Mouse (Mus musculus) CH12.LX (cell line): ENCODE measurements at regions not wholly inside any gene's neighbourhood (a gene's known extent, or its start where the extent isn't known, plus 50 kb on each side); places are given as distances from the start of the nearest gene placed in this dataset.

Experiments
- DNase-seq: peaks from one replicate; pipeline ENCODE4 v3.0.0-alpha.2; 2013; ENCODE audit errors: extremely low read depth
- H3K27ac ChIP-seq: 2 replicates; pipeline ENCODE4 v1.5.1; 2012; ENCODE audit warnings: low read depth, mild to moderate bottlenecking, control low read depth, moderate library complexity; ENCODE audit not compliant: insufficient read depth
- H3K27me3 ChIP-seq: replicated peaks from 2 replicates; pipeline ENCODE3; 2012; ENCODE audit warnings: inconsistent platforms
- H3K36me3 ChIP-seq, 2 experiments: replicated peaks in 1 of 2; 2 replicates each; pipeline versions ENCODE3 to v1.6.1; 2012; ENCODE audit warnings: inconsistent platforms in 1 of 2, low read length in 1 of 2, mild to moderate bottlenecking in 1 of 2, mixed read lengths in 1 of 2, moderate library complexity in 1 of 2; ENCODE audit not compliant: control insufficient read depth in 1 of 2, insufficient read depth in 1 of 2
- H3K4me1 ChIP-seq, 2 experiments: 2 replicates each; pipeline ENCODE4 v1.6.1; 2012; ENCODE audit warnings: inconsistent platforms in 1 of 2, moderate library complexity in 1 of 2; ENCODE audit not compliant: insufficient read depth in 2 of 2, control insufficient read depth in 1 of 2
- H3K4me2 ChIP-seq: 2 replicates; pipeline ENCODE4 v1.6.1; 2012; ENCODE audit warnings: low read depth, mild to moderate bottlenecking, control low read depth; ENCODE audit not compliant: poor library complexity, insufficient read depth, severe bottlenecking
- H3K4me3 ChIP-seq, 3 experiments: fragments of 150-350 bp in 1 of 3; sonication (generic) in 1 of 3; replicated peaks in 1 of 3; 2 replicates each; pipeline versions ENCODE3 to v1.5.1; 2011 to 2012; ENCODE audit warnings: low read depth in 2 of 3, low read length in 2 of 3, mild to moderate bottlenecking in 2 of 3, moderate library complexity in 2 of 3, control low read depth in 1 of 3, improper control_type of control experiment in 1 of 3, inconsistent platforms in 1 of 3, mixed read lengths in 1 of 3; ENCODE audit not compliant: poor library complexity in 1 of 3
- H3K79me2 ChIP-seq: replicated peaks from 2 replicates; pipeline ENCODE4 v1.6.1; 2012; ENCODE audit warnings: mild to moderate bottlenecking, moderate library complexity; ENCODE audit not compliant: control insufficient read depth, poor library complexity, insufficient read depth, severe bottlenecking; ENCODE audit errors: extremely low read depth
- H3K9ac ChIP-seq: 2 replicates; pipeline ENCODE4 v1.6.1; 2012; ENCODE audit warnings: low read depth, mild to moderate bottlenecking, control low read depth, moderate library complexity; ENCODE audit not compliant: insufficient read depth
- H3K9me3 ChIP-seq: replicated peaks from 2 replicates; pipeline ENCODE3; 2012; ENCODE audit warnings: low read length, inconsistent platforms, mixed read lengths
- BHLHE40 ChIP-seq: IDR thresholded peaks from 2 replicates; pipeline ENCODE4 v1.6.1; 2011; ENCODE audit warnings: mild to moderate bottlenecking, low read depth, low read length, improper control_type of control experiment
- CHD1 ChIP-seq: IDR thresholded peaks from 2 replicates; pipeline ENCODE4 v1.6.1; 2012; ENCODE audit warnings: low read depth, low read length, improper control_type of control experiment, inconsistent platforms
- CHD2 ChIP-seq: IDR thresholded peaks from 2 replicates; pipeline ENCODE4 v1.6.1; 2011; ENCODE audit warnings: low read length, improper control_type of control experiment
- E2F4 ChIP-seq: IDR thresholded peaks from 2 replicates; pipeline ENCODE4 v1.6.1; 2011; ENCODE audit warnings: low read depth, low read length, improper control_type of control experiment; ENCODE audit not compliant: insufficient replicate concordance
- EP300 ChIP-seq: IDR thresholded peaks from 2 replicates; pipeline ENCODE4 v1.6.1; 2011; ENCODE audit warnings: low read length, improper control_type of control experiment
- GABPA ChIP-seq: IDR thresholded peaks from 2 replicates; pipeline ENCODE4 v1.6.1; 2012; ENCODE audit warnings: low read depth, low read length, improper control_type of control experiment, inconsistent platforms; ENCODE audit not compliant: insufficient replicate concordance
- KAT2A ChIP-seq: IDR thresholded peaks from 2 replicates; pipeline ENCODE4 v1.6.1; 2012; ENCODE audit warnings: low read length, improper control_type of control experiment, inconsistent platforms; ENCODE audit not compliant: insufficient replicate concordance
- MAX ChIP-seq: IDR thresholded peaks from 2 replicates; pipeline ENCODE4 v1.6.1; 2011; ENCODE audit warnings: low read length, improper control_type of control experiment
- MEF2A ChIP-seq: IDR thresholded peaks from 2 replicates; pipeline ENCODE4 v1.6.1; 2014; ENCODE audit warnings: low read depth, mild to moderate bottlenecking, inconsistent platforms, low read length, improper control_type of control experiment, borderline replicate concordance
- MXI1 ChIP-seq: IDR thresholded peaks from 2 replicates; pipeline ENCODE4 v1.6.1; 2011; ENCODE audit warnings: mild to moderate bottlenecking, low read depth, low read length, improper control_type of control experiment
- MYC ChIP-seq: IDR thresholded peaks from 2 replicates; pipeline ENCODE4 v1.6.1; 2011; ENCODE audit warnings: low read depth, mild to moderate bottlenecking, improper control_type of control experiment, low read length
- NELFE ChIP-seq: IDR thresholded peaks from 2 replicates; pipeline ENCODE4 v1.6.1; 2011; ENCODE audit warnings: low read depth, low read length, improper control_type of control experiment
- POLR2A ChIP-seq: IDR thresholded peaks from 2 replicates; pipeline ENCODE4 v1.6.1; 2011; ENCODE audit warnings: low read depth, mild to moderate bottlenecking, improper control_type of control experiment, low read length
- POLR2AphosphoS2 ChIP-seq: IDR thresholded peaks from 2 replicates; pipeline ENCODE4 v1.6.1; 2011; ENCODE audit warnings: low read depth, low read length, improper control_type of control experiment
- RAD21 ChIP-seq: IDR thresholded peaks from 2 replicates; pipeline ENCODE4 v1.6.1; 2011; ENCODE audit warnings: low read depth, mild to moderate bottlenecking, low read length, improper control_type of control experiment, moderate library complexity
- RCOR1 ChIP-seq: conservative IDR thresholded peaks from 2 replicates; pipeline ENCODE4 v1.6.1; 2012; ENCODE audit warnings: low read depth, mild to moderate bottlenecking, inconsistent platforms, low read length, improper control_type of control experiment
- SMC3 ChIP-seq: IDR thresholded peaks from 2 replicates; pipeline ENCODE4 v1.6.1; 2011; ENCODE audit warnings: low read depth, low read length, improper control_type of control experiment
- TBP ChIP-seq: conservative IDR thresholded peaks from 2 replicates; pipeline ENCODE4 v1.6.1; 2011; ENCODE audit warnings: low read depth, low read length, improper control_type of control experiment
- UBTF ChIP-seq: IDR thresholded peaks from 2 replicates; pipeline ENCODE4 v1.6.1; 2012; ENCODE audit warnings: low read depth, mild to moderate bottlenecking, inconsistent platforms, low read length, improper control_type of control experiment, moderate library complexity
- USF2 ChIP-seq: conservative IDR thresholded peaks from 2 replicates; pipeline ENCODE4 v1.6.1; 2011; ENCODE audit warnings: low read depth, low read length, improper control_type of control experiment
- ZC3H11A ChIP-seq: IDR thresholded peaks from 2 replicates; pipeline ENCODE4 v1.6.1; 2012; ENCODE audit warnings: low read depth, mild to moderate bottlenecking, inconsistent platforms, low read length, improper control_type of control experiment
- ZNF384 ChIP-seq: IDR thresholded peaks from 2 replicates; pipeline ENCODE4 v1.6.1; 2012; ENCODE audit warnings: low read depth, low read length, improper control_type of control experiment, inconsistent platforms
- dilution Hi-C: fragments of 300-500 bp; cut with MboI; formaldehyde crosslinking; loops from 2 replicates; pipeline ENCODE4 v1.14.3; 2020; ENCODE audit warnings: low sequenced_read_pairs; ENCODE audit not compliant: extremely low pct_unique_long_range_greater_than_20kb, extremely low pct_ligation_motif_present
- in situ Hi-C: fragments of 300-500 bp; cut with MboI; formaldehyde crosslinking; loops from 3 replicates; pipeline ENCODE4 v1.14.3; 2019; ENCODE audit warnings: low sequenced_read_pairs, low pct_ligation_motif_present, low pct_unique_long_range_greater_than_20kb, mixed read lengths

GRCm38 (mm10) chr12:56472856-56473647, 63.7 kb downstream of the Nkx2-1 start:
- H3K79me2 ChIP-seq: no peaks in the 10 kb centered on the region
- peaks cover 5 to 26% of the 10 kb centered on the region in 2 experiments for H3K4me1 ChIP-seq
- no peak overlapping the region for H3K9ac ChIP-seq
- peak overlapping the region; percentile 18 for H3K4me2 ChIP-seq
- H3K27me3 ChIP-seq: no peaks in the 10 kb centered on the region
- no peak overlapping the region; the same call in 1 of the 2 replicates for H3K27ac ChIP-seq
- in situ Hi-C loops (no loop called here), dilution Hi-C loops (no loop called here)
- no peak for TF ChIP-seq E2F4
- peak; percentile 29; the same call in 1 of the 2 replicates for TF ChIP-seq BHLHE40
- TF ChIP-seq RAD21: no peak
- TF ChIP-seq ZNF384: peak; percentile 59
- H3K36me3 ChIP-seq: no peaks in the 10 kb centered on the region
- DNase-seq: peak; percentile 29
- no peaks in the 10 kb centered on the region for H3K9me3 ChIP-seq
- H3K4me3 ChIP-seq: peak overlapping the region in 1 of 3 experiments; percentile 26

GRCm38 (mm10) chr12:56470932-56471500, 65.7 kb downstream of the Nkx2-1 start:
- no peak overlapping the region for H3K4me3 ChIP-seq
- dilution Hi-C loops: no loop called here
- peaks cover 8 to 26% of the 10 kb centered on the region in 2 experiments for H3K4me1 ChIP-seq
- H3K27ac ChIP-seq: no peak overlapping the region
- DNase-seq: no peak
- no peak overlapping the region for H3K9ac ChIP-seq
- H3K79me2 ChIP-seq: no peaks in the 10 kb centered on the region
- no peaks in the 10 kb centered on the region for H3K36me3 ChIP-seq
- H3K9me3 ChIP-seq: no peaks in the 10 kb centered on the region
- no peaks in the 10 kb centered on the region for H3K27me3 ChIP-seq
- no peak for TF ChIP-seq GABPA
- in situ Hi-C loops: no loop called here
- H3K4me2 ChIP-seq: no peak overlapping the region

DNA sequence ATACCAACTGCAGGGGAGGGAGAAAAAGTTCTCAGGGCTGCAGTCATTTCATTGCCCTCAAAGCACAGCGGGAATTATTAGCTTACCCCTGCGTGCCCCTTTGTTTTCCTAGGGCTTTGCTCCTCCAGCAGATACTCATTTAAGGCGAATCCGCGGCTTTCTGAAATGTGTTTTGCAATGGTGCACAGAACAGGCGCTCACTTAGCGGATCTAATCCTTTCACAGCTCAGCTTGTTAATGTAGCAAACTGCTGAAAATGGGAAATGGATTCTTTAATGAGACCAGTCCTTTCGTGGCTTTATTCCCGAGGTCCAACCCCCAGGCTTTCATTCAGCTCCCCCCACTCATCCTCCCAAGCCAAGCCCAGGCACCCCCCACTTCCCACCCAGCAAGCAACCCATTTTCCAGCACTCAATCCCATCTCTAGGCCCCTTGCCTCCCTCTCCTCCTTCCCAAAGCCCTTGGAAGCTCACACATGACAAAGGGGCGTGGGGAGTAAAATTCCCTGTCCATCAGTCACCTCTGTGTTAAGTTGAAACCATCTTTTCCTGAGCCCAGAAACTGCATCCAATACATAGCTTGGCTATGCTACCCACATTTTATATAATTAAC, 77.1 kb downstream of the Nkx2-1 start:
- dilution Hi-C loops: no loop called here
- Histone ChIP-seq H3K4me2 (no peak overlapping the region), H3K9me3 (no peaks in the 10 kb centered on the region), H3K4me1 (no peaks in the 10 kb centered on the region; a peak in 1 of 4 replicates), H3K9ac (no peak overlapping the region), H3K36me3 (no peaks in the 10 kb centered on the region), H3K79me2 (no peaks in the 10 kb centered on the region), H3K27ac (no peak overlapping the region), H3K4me3 (no peak overlapping the region), H3K27me3 (no peaks in the 10 kb centered on the region)
- TF ChIP-seq CHD2 (no peak), USF2 (no peak), ZC3H11A (no peak), UBTF (no peak), TBP (no peak), KAT2A (no peak), SMC3 (no peak), MYC (no peak), MEF2A (no peak), MXI1 (no peak), MAX (no peak), POLR2AphosphoS2 (no peak), ZNF384 (no peak), POLR2A (no peak), NELFE (no peak), EP300 (no peak), CHD1 (no peak), RCOR1 (no peak)
- no peak for DNase-seq
- in situ Hi-C loops: no loop called here
